10 mouse cellular contexts compared by ENCODE assay signal in the genomic region with DNA sequence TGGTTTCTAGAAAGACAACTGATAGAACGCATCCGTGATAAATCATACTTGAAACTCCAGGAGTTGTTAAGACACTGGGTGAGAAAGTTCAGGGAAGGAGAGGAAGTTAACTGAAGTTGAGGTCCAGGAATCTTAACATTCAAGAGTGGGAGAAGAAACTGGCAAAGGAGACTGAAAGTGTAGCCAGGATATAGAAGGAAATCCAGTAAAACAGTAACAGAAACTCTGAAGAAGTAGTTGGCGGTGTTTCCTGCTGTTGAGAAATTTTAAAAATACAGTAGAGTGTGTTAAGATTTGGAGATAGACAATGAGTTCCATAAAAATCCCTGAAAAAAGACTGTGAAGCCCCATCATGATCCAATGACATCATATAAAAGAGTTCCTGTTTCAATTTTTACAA.
"Had no signal": no experiment of that assay in that cellular context is flagged by ENCODE, and none has a peak within 500 bp of the region (broad histone marks: within the 10 kb centered on the region; RNA-seq: fewer than 3 reads in every experiment).

No protein-coding gene starts in this region.

- DNase-seq: lung, adult 18-20 months; lung, embryonic 14.5 days; lung, postnatal 10 days; lung, postnatal 4 days; midbrain, embryonic 14.5 days; right cerebral cortex, postnatal 14 days; thymus, adult 18-20 months; thymus, postnatal 14 days; thymus, postnatal 36 days had no signal

- ATAC-seq: midbrain, embryonic 16.5 days had no signal
